ENCODE assay signal across 26 mouse cellular contexts in the genomic region with DNA sequence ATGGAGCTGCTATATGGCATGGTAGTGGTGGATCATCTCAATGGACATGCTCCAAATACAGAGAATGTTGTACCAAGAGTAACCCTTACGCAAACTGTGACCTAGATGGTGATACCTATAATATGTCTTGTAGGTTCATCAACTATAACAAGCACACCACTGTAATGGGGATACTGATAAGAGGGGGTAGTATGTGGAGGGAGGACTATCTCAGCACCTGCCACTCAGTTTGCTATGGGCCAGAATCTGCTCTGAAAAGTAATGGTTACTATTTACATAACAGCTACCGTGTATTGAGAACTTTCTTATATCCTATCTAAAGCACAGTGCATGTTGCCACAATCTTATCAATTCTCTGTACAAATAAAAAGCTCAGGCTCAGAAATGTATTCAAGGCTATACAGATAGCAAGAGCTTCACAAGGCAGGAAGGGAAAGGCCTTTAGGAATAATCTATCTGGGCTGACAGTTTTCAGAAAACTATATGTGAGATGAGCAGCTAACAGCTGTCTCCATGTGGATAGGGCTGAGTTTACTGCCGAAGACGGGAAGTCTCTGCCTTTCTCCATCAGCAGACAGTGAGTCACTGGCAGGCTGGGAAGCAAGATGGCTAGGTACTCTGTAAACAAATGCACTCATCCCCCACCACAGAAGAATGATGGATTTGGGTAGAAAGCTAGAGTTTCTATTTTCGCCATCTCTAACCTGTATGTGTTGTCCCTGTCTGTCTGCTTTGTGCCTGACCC.
A peak's percentile ranks its signal among the peaks of the same experiment; 100 is the strongest.
DNase-seq lines count a peak whose midpoint lies in the region; ATAC-seq and TF ChIP-seq lines count a peak whose summit lies in the region.
"Had no signal": no experiment of that assay in that cellular context is flagged by ENCODE, and none has a peak within 500 bp of the region (broad histone marks: within the 10 kb centered on the region; RNA-seq: fewer than 3 reads in every experiment).

No protein-coding gene starts in this region.

- no peaks in the 10 kb centered on the region for H3K27me3 ChIP-seq in lung, embryonic 14.5 days (ENCODE audit: insufficient read depth, low read length)
- H3K27me3 ChIP-seq in liver, embryonic 14.5 days (ENCODE audit: control insufficient read depth, insufficient read depth, low read length): no peaks in the 10 kb centered on the region
- no peaks in the 10 kb centered on the region for H3K27me3 ChIP-seq in stomach, postnatal 0 days (ENCODE audit: control insufficient read depth, insufficient read depth, low read length)
- 0 out of 2 replicates have a peak, but pooled peaks cover 4% of the 10 kb centered on the region for H3K27me3 ChIP-seq in hindbrain, embryonic 10.5 days (ENCODE audit: insufficient read depth, poor library complexity, severe bottlenecking)
- H3K27me3 ChIP-seq: CH12.LX; embryonic facial prominence, embryonic 12.5 days; heart, embryonic 13.5 days; intestine, embryonic 15.5 days had no signal

- 35% methylated on average over 5 of the region's 5 CpGs for WGBS in lung, embryonic 14.5 days
- WGBS in lung, adult 2 months: 67% methylated on average over 5 of the region's 5 CpGs
- WGBS in liver, embryonic 14.5 days (ENCODE audit: insufficient replicate concordance): 49% methylated on average over 5 of the region's 5 CpGs
- 49% methylated on average over 5 of the region's 5 CpGs for WGBS in stomach, postnatal 0 days
- 93% methylated on average over 5 of the region's 5 CpGs for WGBS in hindbrain, embryonic 10.5 days

- TF ChIP-seq CTCF in lung, embryonic 14.5 days (IDR thresholded peaks at IDR 0.05; ENCODE audit: low read depth): no peak
- no peak for TF ChIP-seq CTCF in lung, adult 2 months (IDR thresholded peaks at IDR 0.05; ENCODE audit: insufficient read depth, low read length)
- no peak for TF ChIP-seq CTCF in liver, embryonic 14.5 days (IDR thresholded peaks at IDR 0.05; ENCODE audit: low read depth)
- no peak for TF ChIP-seq CTCF in stomach, postnatal 0 days (IDR thresholded peaks at IDR 0.05; ENCODE audit: low read depth)

- no peaks in the 10 kb centered on the region for H3K36me3 ChIP-seq in lung, embryonic 14.5 days (ENCODE audit: insufficient read depth)
- no peaks in the 10 kb centered on the region for H3K36me3 ChIP-seq in liver, embryonic 14.5 days (replicated peaks; ENCODE audit: control insufficient read depth, insufficient read depth, low read depth)
- no peaks in the 10 kb centered on the region for H3K36me3 ChIP-seq in stomach, postnatal 0 days (ENCODE audit: control insufficient read depth, insufficient read depth, low read length)
- no peaks in the 10 kb centered on the region for H3K36me3 ChIP-seq in hindbrain, embryonic 10.5 days
- H3K36me3 ChIP-seq: embryonic facial prominence, embryonic 12.5 days; heart, embryonic 13.5 days; intestine, embryonic 15.5 days; midbrain, embryonic 12.5 days; neural tube, embryonic 13.5 days had no signal

- peak; percentile 44; the same call in 1 of the 2 replicates for ATAC-seq in lung, embryonic 14.5 days (ENCODE audit: insufficient read depth)
- peak; percentile 23; the same call in 1 of the 2 replicates for ATAC-seq in liver, embryonic 14.5 days (ENCODE audit: insufficient read depth)
- ATAC-seq in stomach, postnatal 0 days (ENCODE audit: low FRiP score, low TSS enrichment): 0 out of 2 replicates have a peak, but pooled peaks have one; percentile 21

- no peak for TF ChIP-seq POLR2A in lung, adult 2 months (IDR thresholded peaks at IDR 0.05; ENCODE audit: borderline replicate concordance, extremely low read depth, low read depth, low read length)

- H3K4me1 ChIP-seq in lung, embryonic 14.5 days (ENCODE audit: insufficient read depth): no peaks in the 10 kb centered on the region
- no peaks in the 10 kb centered on the region; the same call in 1 of the 2 replicates for H3K4me1 ChIP-seq in lung, adult 2 months (ENCODE audit: control insufficient read depth, insufficient read depth, low read length)
- H3K4me1 ChIP-seq in liver, embryonic 14.5 days (replicated peaks; ENCODE audit: control insufficient read depth in 2 of 2, insufficient read depth in 2 of 2, low read length in 1 of 2): peaks cover 0 to 4% of the 10 kb centered on the region in 2 experiments; a peak in 2 of 4 replicates
- H3K4me1 ChIP-seq in stomach, postnatal 0 days (replicated peaks; ENCODE audit: control insufficient read depth, insufficient read depth): no peaks in the 10 kb centered on the region
- 0 out of 2 replicates have a peak, but pooled peaks cover 5% of the 10 kb centered on the region for H3K4me1 ChIP-seq in hindbrain, embryonic 10.5 days (replicated peaks)
- H3K4me1 ChIP-seq: intestine, embryonic 15.5 days; midbrain, embryonic 12.5 days; neural tube, embryonic 13.5 days had no signal

- H3K4me3 ChIP-seq in lung, embryonic 14.5 days (ENCODE audit: low read depth, low read length): no peak overlapping the region
- no peak overlapping the region for H3K4me3 ChIP-seq in lung, adult 2 months (replicated peaks; ENCODE audit: extremely low read depth, low read depth, low read length)
- no peak overlapping the region for H3K4me3 ChIP-seq in liver, embryonic 14.5 days (ENCODE audit: insufficient read depth in 1 of 2, low read depth in 2 of 2, low read length in 2 of 2)
- no peak overlapping the region for H3K4me3 ChIP-seq in stomach, postnatal 0 days (ENCODE audit: low read depth, low read length)
- H3K4me3 ChIP-seq in hindbrain, embryonic 10.5 days: no peak overlapping the region
- H3K4me3 ChIP-seq: embryonic facial prominence, embryonic 12.5 days; gastrocnemius, adult 2 months; heart, embryonic 13.5 days; intestine, embryonic 15.5 days; midbrain, embryonic 12.5 days; neural tube, embryonic 13.5 days had no signal

- no peak overlapping the region for H3K9ac ChIP-seq in lung, embryonic 14.5 days
- no peak overlapping the region for H3K9ac ChIP-seq in liver, embryonic 14.5 days (replicated peaks)
- H3K9ac ChIP-seq in stomach, postnatal 0 days (ENCODE audit: low read length): no peak overlapping the region
- H3K9ac ChIP-seq: embryonic facial prominence, embryonic 12.5 days; heart, embryonic 13.5 days; intestine, embryonic 15.5 days; midbrain, embryonic 12.5 days; neural tube, embryonic 13.5 days had no signal

- DNase-seq in lung, embryonic 14.5 days: peak; percentile 76
- no peak for DNase-seq in lung, adult 2 months
- peak; percentile 63 for DNase-seq in NIH3T3 (ENCODE audit: low read depth)
- no peak for DNase-seq in liver, embryonic 14.5 days (ENCODE audit: low read depth in 3 of 3, low spot score in 3 of 3)
- no peak for DNase-seq in stomach, postnatal 0 days (ENCODE audit: low spot score)
- no peak for DNase-seq in layer of hippocampus, adult 11-12 months (ENCODE audit: low spot score)
- DNase-seq in hindbrain, embryonic 10.5 days (ENCODE audit: low spot score): no peak
- DNase-seq: adrenal gland, adult 8-10 months; B cell, adult 2 months; cerebellum, adult 11 months; cerebellum, adult 9-11 months; embryo, embryonic 11 days; gastrocnemius, adult 2 months; gastrocnemius, postnatal 36 days; heart, adult 18-20 months; heart, postnatal 14 days; kidney, adult 9 months; kidney, postnatal 10 days; layer of hippocampus, adult 9-11 months; right cerebral cortex, postnatal 4 days had no signal

- H3K27ac ChIP-seq in lung, embryonic 14.5 days (ENCODE audit: low read depth): no peak overlapping the region
- no peak overlapping the region for H3K27ac ChIP-seq in liver, embryonic 14.5 days
- H3K27ac ChIP-seq in stomach, postnatal 0 days (replicated peaks): no peak overlapping the region
- H3K27ac ChIP-seq in hindbrain, embryonic 10.5 days: no peak overlapping the region
- H3K27ac ChIP-seq: embryonic facial prominence, embryonic 12.5 days; gastrocnemius, adult 2 months; heart, embryonic 13.5 days; intestine, embryonic 15.5 days; midbrain, embryonic 12.5 days; neural tube, embryonic 13.5 days had no signal

- TF ChIP-seq EP300 in liver, embryonic 14.5 days (IDR thresholded peaks at IDR 0.05; ENCODE audit: low read depth): no peak
- TF ChIP-seq EP300 in stomach, postnatal 0 days (optimal IDR thresholded peaks at IDR 0.05): no peak

- no peak overlapping the region for H3K4me2 ChIP-seq in lung, embryonic 14.5 days
- no peak overlapping the region for H3K4me2 ChIP-seq in liver, embryonic 14.5 days (ENCODE audit: low read depth)
- no peak overlapping the region for H3K4me2 ChIP-seq in stomach, postnatal 0 days (replicated peaks; ENCODE audit: low read depth)
- H3K4me2 ChIP-seq: embryonic facial prominence, embryonic 12.5 days; heart, embryonic 13.5 days; intestine, embryonic 15.5 days; midbrain, embryonic 12.5 days; neural tube, embryonic 13.5 days had no signal

- no peaks in the 10 kb centered on the region for H3K9me3 ChIP-seq in lung, embryonic 14.5 days (ENCODE audit: low read depth, low read length)
- no peaks in the 10 kb centered on the region for H3K9me3 ChIP-seq in liver, embryonic 14.5 days (ENCODE audit: control insufficient read depth, low read length)
- H3K9me3 ChIP-seq in stomach, postnatal 0 days (ENCODE audit: control insufficient read depth, low read length): no peaks in the 10 kb centered on the region
- no peaks in the 10 kb centered on the region for H3K9me3 ChIP-seq in hindbrain, embryonic 10.5 days
- H3K9me3 ChIP-seq: embryonic facial prominence, embryonic 12.5 days; heart, embryonic 13.5 days; intestine, embryonic 15.5 days; midbrain, embryonic 12.5 days; neural tube, embryonic 13.5 days had no signal

Comparison
In these comparisons a context has a peak if more than half of its experiments do, and no peak if none do; other contexts are left out.
1. DNase-seq: peak in lung, embryonic 14.5 days (single experiment) and NIH3T3 (single experiment); none in lung, adult 2 months (single experiment), liver, embryonic 14.5 days (0 of 3), stomach, postnatal 0 days (single experiment), layer of hippocampus, adult 11-12 months (single experiment) and hindbrain, embryonic 10.5 days (single experiment).
2. Peak in every context shown above with its lines, with median percentiles within 50 percentile points of each other: ATAC-seq.